In the genomic region with DNA sequence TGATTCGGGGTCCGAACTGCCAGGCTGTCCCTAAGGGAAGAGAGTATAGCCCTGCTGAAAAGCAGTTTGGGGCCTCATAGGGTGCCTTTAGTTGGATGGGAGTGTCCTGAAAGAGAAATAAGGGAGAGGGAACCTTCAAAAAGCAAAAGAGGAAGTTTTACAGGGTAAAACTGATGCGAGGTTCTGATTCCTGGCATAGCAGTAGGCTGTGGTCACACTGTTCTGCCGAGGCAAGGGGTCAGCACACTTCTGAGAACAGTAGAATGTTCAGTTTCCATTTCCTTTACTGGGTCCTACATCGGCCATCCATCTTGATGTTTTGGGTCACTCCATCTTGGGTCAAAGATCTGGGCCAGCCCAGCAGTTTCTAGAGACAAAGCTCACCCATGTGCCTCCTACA, we compare ENCODE assay signal across 24 mouse cellular contexts. TPM values are rescaled to one million over a fixed set of nuclear protein-coding genes. Genes with fewer than 3 reads are reported as not detected.
DNase-seq lines count a peak whose midpoint lies in the region; ATAC-seq and TF ChIP-seq lines count a peak whose summit lies in the region.
"Had no signal": no experiment of that assay in that cellular context is flagged by ENCODE, and none has a peak within 500 bp of the region (broad histone marks: within the 10 kb centered on the region; RNA-seq: fewer than 3 reads in every experiment).

No protein-coding gene starts in this region.

- H3K36me3 ChIP-seq in liver, postnatal 0 days (replicated peaks; ENCODE audit: insufficient read depth, low read length), result no peaks in the 10 kb centered on the region
- H3K36me3 ChIP-seq: embryonic facial prominence, embryonic 13.5 days; embryonic facial prominence, embryonic 15.5 days; forebrain, embryonic 10.5 days; forebrain, embryonic 12.5 days; forebrain, embryonic 15.5 days had no signal

- H3K4me2 ChIP-seq in liver, postnatal 0 days (ENCODE audit: low read depth, low read length), result no peak overlapping the region
- H3K4me2 ChIP-seq: embryonic facial prominence, embryonic 13.5 days; embryonic facial prominence, embryonic 15.5 days; forebrain, embryonic 12.5 days; forebrain, embryonic 15.5 days had no signal

- 0 out of 2 replicates have a peak, but pooled peaks have one; percentile 15 for ATAC-seq in liver, postnatal 0 days
- ATAC-seq in granulocyte monocyte progenitor cell, adult 5-6 weeks (replicated peaks; ENCODE audit: poor library complexity, severe bottlenecking), result peak; percentile 67
- ATAC-seq in megakaryocyte, adult 5-6 weeks (ENCODE audit: poor library complexity, severe bottlenecking), result peak; percentile 72
- ATAC-seq: forebrain, embryonic 15.5 days; forebrain, postnatal 0 days had no signal

- no peaks in the 10 kb centered on the region for H3K4me1 ChIP-seq in liver, postnatal 0 days (ENCODE audit: insufficient read depth)
- H3K4me1 ChIP-seq: forebrain, embryonic 12.5 days; forebrain, embryonic 15.5 days had no signal

- no peak for TF ChIP-seq EP300 in liver, postnatal 0 days (IDR thresholded peaks at IDR 0.05; ENCODE audit: low read depth)

- TF ChIP-seq CTCF in liver, postnatal 0 days (IDR thresholded peaks at IDR 0.05; ENCODE audit: low read depth), result no peak

- H3K4me3 ChIP-seq in liver, postnatal 0 days (ENCODE audit: low read depth, low read length), result no peak overlapping the region
- H3K4me3 ChIP-seq: embryonic facial prominence, embryonic 13.5 days; embryonic facial prominence, embryonic 15.5 days; erythroblast, embryonic 14.5 days; forebrain, embryonic 10.5 days; forebrain, embryonic 12.5 days; forebrain, embryonic 15.5 days had no signal

- no peaks in the 10 kb centered on the region for H3K9me3 ChIP-seq in liver, postnatal 0 days (ENCODE audit: low read length)
- H3K9me3 ChIP-seq: embryonic facial prominence, embryonic 13.5 days; embryonic facial prominence, embryonic 15.5 days; forebrain, embryonic 10.5 days; forebrain, embryonic 12.5 days; forebrain, embryonic 15.5 days had no signal

- no peaks in the 10 kb centered on the region for H3K27me3 ChIP-seq in liver, postnatal 0 days (ENCODE audit: insufficient read depth, low read length)
- H3K27me3 ChIP-seq: embryonic facial prominence, embryonic 13.5 days; embryonic facial prominence, embryonic 15.5 days; forebrain, embryonic 12.5 days; forebrain, embryonic 15.5 days had no signal

- 49% methylated on average over 5 of the region's 5 CpGs for WGBS in liver, postnatal 0 days (ENCODE audit: insufficient replicate concordance)

- H3K27ac ChIP-seq in liver, postnatal 0 days (ENCODE audit: low read depth), result no peak overlapping the region
- H3K27ac ChIP-seq: embryonic facial prominence, embryonic 13.5 days; embryonic facial prominence, embryonic 15.5 days; forebrain, embryonic 10.5 days; forebrain, embryonic 12.5 days; forebrain, embryonic 15.5 days had no signal

- DNase-seq in liver, postnatal 0 days, result no peak
- no peak for DNase-seq in liver
- DNase-seq in frontal cortex, postnatal 36 days (ENCODE audit: low spot score in 2 of 2), result no peak
- DNase-seq in ovary, postnatal 10 days (ENCODE audit: low spot score), result no peak
- no peak for DNase-seq in urinary bladder, adult 18-20 months (ENCODE audit: low spot score in 2 of 2)
- DNase-seq: adrenal gland, adult 2 months; adrenal gland, postnatal 10 days; adrenal gland, postnatal 36 days; cerebellum, adult 11-12 months; cerebellum, adult 2 months; cerebellum, adult 9-10 months; cerebellum, postnatal 10 days; cerebellum, postnatal 25 days; embryo, embryonic 11 days; forebrain, postnatal 0 days had no signal

- H3K9ac ChIP-seq in liver, postnatal 0 days (replicated peaks), result no peak overlapping the region
- H3K9ac ChIP-seq: embryonic facial prominence, embryonic 13.5 days; embryonic facial prominence, embryonic 15.5 days; forebrain, embryonic 12.5 days; forebrain, embryonic 15.5 days; forebrain, postnatal 0 days had no signal

RNA-seq across cellular contexts. Expression of a gene that starts 14.5 kb away (rescaled TPM):
- 0.26 and 0.35 TPM in 2 replicates for polyA plus RNA-seq in liver, postnatal 0 days (2015; fragmentation: Nextera tagmentation; extraction: Ambion mirVana)
- total RNA-seq in granulocyte monocyte progenitor cell, adult 5-6 weeks (2014; fragmentation: Nextera tagmentation), result not detected in 2 replicates
- not detected in 2 replicates for total RNA-seq in granulocyte monocyte progenitor cell, adult 5-6 weeks (2017)
- 0.13 TPM in 1 of 2 replicates, not detected in the other for total RNA-seq in megakaryocyte, adult 5-6 weeks (2015)
- total RNA-seq in megakaryocyte, adult 5-6 weeks (2017), result 0.04 and 0.22 TPM in 2 replicates
- total RNA-seq: MEL had no signal
- polyA plus RNA-seq: erythroblast, embryonic 14.5 days had no signal

Comparison
In these comparisons a context has a peak if more than half of its experiments do, and no peak if none do; other contexts are left out.
1. ATAC-seq: peak in every context shown above with its lines; median percentile 72 in megakaryocyte, adult 5-6 weeks; 67 in granulocyte monocyte progenitor cell, adult 5-6 weeks; 15 in liver, postnatal 0 days.